Mouse (Mus musculus) liver (tissue): ENCODE data around the gene Cyb5b.

Experiments used
- DNase-seq: peaks from one replicate; pipeline ENCODE4 v3.0.0-alpha.2; 2020; ENCODE audit warnings: mixed read lengths

Cyb5b gene

DNA sequence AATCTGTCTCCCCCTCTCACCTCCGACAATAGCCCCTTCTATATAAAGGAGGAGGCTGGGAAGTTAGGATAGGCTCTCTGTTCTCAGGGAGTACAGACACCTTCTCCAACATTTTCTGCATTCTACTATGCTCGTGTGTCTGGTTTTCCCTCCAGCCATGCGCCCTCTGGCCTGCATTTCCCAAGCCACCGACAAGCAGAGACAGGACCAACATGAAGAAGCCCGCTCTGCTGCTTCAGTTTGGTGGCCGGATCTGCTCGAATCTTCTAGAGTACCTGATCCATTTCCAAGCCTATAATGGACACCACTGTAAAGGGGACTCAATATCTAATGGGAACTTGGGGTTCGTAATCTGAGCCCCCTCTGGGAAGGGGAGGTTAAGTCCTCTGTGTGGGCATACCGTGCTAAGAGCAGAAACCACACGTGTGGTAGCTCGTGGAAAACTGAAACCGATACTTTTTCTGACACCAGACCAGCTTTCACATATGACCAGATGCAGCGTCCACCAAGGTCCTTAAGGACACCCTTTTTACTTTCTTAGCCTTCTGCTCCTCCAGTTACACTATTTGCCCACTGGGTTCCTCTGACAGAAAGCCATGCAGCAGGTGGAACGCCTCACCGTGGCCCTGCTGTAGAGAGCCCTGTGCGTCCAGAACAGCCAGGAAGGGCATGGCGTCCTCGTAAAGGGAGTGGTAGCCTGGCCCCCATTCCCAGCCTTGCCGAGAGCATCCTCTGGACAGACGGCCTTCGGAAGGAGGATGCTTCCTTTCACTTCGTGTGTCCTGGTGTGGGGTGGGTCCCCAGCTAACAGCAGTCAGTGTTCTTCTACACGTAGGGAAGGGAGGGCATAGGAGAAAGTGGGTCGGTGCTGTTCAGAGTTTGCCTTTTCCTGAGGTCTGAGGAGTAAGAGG is 17.6 kb upstream of the Cyb5b start:
- no peak for DNase-seq

DNA sequence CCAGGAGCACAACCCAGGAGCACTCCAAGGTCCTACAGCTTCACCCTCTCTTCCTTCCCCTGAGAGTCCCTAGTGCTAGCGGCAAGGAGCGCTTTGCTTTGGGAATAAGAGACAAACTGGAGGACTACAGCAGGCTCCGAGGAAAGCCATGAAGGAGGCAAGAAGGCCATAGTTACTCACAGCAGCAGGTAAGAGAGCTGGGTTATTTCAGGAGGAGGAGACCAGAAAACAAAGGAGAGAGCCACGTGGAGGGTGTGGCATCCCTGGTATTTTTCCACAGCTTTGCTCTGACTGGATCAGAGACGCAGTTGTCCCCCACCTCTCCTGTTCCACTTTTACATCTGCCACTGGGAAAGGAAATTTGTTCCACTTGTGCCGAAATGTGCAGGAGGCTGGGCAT is 16.6 kb upstream of the Cyb5b start:
- DNase-seq = no peak

DNA sequence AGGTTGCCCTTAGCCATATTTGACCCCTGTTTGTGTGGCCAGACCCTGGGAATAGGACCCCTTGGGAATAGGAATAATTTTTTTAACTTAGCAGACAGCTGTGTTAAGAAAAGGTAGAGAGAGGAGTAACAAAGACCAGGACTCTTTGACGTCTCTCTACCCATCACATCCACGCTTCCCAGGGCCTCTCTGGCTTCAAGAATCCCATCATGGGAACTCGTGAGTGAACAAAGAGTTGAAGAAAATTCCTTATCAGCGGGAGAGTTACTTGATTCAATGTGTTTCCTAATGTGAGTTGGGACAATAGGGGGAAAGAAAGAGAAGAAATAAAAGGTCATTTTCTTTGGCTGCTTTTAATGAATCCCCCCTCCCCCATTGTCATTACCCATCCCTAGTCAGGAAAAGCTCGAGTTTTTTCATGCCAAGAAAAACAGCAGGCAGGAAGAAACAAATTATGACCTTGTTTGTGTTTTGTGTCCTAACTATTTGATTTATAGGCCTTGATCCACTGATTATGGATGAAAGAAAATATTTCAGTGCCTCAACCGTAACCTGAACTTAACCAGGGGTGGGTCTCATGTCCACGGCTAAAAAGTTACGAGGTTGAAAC is 14.3 kb upstream of the Cyb5b start:
- no peak for DNase-seq

DNA sequence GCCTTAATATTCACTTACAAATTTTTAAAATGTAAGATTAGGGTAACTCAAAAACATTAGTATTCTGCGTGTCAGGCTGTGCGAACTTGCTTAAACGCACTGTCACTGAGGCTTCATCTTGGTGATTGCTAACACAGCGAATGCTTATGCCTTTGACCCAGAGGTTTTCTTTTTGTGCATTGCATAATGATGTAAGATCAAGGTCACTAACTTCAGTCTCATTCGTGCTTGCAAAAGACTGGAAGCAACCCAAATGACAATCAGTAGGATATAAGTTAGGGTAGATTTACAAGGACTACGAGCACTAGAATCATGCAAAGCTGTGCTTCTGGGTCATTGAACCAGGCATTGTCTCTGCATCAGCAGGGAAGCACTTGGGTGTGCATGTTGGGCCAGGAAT is 12.8 kb upstream of the Cyb5b start:
- no peak for DNase-seq

DNA sequence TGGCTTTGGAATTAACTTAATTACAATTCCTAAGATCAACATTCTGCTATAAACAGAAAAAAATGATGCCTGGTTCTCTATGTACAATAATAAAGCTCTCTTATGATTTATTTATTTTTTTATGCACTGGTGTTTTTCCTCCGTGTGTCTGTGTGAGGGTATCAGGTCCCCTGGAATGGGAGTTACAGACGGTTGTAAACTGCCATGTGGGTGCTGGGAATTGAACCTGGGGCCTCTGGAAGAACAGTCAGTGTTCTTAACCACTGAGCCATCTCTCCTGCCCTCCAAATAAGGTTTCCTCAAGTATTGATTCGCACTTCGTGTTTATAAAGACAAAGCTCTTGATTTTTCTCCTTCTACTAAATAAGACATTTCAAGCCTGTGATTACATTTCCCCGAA is 12.1 kb upstream of the Cyb5b start:
- no peak for DNase-seq

DNA sequence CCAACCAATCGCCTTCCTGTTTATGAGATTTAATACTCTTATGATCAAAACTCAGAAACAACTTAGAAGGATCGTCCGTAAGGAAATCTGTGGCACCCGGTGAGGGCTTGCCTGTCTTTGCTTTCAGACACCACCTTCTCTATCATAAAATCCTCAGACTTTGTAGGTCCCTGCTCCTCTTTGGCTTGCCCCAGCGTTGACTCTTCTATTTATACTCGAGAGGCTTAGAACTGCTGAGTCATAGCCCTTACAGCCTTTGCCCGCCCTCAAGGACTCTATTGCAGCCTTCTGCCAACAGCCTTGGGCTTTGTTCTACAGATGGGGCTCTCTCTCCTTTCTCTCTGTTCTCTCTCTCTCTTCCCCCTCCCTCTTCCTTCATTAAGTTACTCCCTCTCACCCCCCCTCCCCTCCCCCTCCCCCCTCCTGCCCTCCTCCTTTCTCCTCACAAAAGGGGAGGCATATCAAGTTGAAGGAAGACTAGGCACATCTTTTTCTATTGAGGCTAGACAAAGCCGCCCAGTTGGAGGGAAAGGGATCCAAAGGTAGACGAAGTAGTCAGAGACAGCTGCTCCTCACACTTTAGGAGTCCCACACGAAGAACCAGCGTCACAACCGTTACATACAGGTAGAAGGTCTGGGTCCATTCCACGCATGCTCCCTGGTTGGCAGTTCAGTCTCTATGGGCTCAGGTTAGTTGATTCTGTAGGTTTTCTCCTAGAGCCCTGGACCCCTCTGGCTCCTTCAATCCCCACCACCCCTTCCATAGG is 10.6 kb upstream of the Cyb5b start:
- peak; percentile 75 for DNase-seq

DNA sequence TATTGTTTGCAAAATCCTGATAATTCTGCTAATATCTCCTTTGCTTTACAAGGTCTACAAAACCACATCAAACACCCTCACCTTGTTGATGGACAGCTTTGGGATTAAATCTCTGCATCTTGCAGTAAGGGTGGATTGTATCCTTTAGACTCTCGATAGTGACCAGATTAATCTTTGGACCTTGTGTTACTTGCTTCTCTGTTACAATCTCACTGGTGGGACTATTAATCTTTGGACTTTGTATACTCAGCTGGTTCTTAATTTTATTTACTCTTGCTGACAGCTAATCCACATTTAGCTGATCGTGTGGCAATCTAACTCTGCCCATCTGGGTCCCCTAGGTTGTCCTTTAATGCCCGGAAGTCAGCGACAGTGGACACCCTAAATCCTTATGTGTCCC is 7.9 kb upstream of the Cyb5b start:
- no peak for DNase-seq

DNA sequence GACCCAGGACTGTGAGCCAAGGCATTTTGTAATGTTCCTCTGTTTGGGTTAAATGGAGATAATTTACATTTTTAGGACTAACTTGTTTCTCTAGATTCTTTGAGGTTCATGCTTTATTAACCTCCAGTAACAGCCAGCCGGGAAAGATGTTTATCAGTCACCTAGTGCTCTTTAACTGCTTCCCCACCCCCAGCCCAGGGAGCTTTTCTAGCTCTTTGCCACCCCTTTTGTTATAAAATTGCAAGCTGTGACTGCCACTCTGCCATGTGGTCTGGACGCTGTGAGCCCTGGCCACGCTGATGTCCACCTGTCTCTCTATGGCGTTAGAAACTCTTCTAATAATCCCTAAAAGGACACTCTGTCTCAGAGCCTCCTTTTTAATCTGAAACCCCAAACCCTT is 6.9 kb upstream of the Cyb5b start:
- no peak for DNase-seq

DNA sequence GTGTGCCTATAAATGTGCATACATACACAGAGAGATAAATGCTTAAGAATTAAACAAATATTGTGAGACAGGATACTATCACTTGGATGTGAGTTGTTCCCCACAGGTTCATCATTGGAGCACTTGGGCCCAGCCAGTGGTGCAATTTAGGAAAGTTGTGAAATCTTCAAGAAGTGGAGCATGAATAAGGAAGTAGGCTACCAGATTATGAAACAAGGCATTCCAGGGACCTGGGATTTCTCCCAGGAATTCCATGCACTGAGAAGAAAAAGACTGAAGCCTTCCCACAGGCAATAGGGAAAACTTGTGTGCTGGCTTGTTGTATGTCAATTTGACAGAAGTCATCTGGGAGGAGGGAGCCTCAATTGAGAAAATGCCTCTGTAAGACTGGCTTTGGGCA is 4.3 kb upstream of the Cyb5b start:
- no peak for DNase-seq

DNA sequence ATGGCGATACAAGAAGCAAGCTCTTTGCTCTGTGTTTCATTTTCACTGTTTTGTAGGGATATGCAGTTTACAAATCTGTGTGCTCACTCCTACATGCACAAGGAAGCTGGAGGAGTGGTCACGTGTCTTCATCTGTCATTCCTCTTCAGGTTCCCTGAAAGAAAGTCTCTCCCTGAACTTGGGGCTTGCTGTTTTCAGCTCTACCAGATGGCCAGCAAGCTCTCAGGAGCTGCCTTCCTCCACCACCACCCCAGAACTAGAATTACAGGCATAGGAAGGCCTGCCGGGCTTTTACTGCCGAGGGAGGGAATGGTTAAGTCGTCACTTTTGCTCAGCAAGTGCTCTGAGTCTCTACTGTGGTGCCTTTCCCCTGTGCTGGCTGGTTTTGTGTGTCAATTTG is 1.6 kb upstream of the Cyb5b start:
- DNase-seq = no peak

DNA sequence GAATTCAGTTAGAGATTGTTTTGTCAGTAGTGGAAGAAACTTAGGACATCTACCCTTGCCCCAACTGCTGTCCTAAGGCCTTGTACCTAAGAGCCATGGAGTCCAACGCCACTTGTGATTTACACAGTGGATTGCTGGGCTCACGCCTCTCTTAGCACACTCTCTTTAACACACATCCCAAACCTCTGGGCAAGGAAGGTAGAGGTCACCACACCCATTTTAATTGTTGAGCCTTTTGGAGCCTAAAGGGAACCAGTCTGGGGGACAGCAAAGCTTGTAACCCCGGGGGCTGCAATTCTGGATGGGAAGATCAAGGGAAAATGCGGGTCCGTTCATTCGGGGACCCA is 410 bp upstream of the Cyb5b start:
- DNase-seq = no peak

DNA sequence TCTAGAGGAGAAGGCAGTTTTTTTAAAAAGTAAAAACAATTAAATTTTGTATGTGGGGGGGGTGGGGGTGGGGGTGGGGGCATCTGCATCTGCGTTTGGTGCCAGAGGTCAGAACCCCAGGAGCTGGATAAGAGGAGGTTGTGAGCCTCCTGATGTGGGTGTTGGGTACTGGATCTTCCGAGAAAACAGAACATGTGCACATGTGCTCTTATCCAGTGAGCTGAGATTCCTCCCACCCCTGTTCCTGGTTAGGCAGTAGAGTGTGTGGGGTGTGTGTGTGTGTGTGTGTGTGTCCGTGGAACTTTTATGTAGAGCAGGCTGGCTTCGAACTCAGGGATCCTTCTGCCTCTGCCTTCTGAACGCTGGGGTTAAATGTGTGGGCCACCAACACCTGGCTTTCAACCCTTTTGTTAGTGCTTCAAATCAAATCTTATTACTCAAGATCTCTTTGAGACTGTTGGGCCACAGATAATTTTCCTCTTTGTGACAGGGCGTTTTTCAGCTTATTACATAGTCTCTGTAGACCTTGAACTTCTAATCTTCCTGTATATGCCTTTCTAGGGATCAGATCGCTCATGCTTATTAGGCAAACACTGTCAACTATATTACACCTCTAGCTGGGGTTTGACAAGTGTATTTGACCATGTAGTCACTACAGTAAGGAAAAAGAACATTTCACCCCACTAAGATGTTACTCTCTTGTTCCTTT is 926 bp downstream of the Cyb5b start:
- DNase-seq = no peak

DNA sequence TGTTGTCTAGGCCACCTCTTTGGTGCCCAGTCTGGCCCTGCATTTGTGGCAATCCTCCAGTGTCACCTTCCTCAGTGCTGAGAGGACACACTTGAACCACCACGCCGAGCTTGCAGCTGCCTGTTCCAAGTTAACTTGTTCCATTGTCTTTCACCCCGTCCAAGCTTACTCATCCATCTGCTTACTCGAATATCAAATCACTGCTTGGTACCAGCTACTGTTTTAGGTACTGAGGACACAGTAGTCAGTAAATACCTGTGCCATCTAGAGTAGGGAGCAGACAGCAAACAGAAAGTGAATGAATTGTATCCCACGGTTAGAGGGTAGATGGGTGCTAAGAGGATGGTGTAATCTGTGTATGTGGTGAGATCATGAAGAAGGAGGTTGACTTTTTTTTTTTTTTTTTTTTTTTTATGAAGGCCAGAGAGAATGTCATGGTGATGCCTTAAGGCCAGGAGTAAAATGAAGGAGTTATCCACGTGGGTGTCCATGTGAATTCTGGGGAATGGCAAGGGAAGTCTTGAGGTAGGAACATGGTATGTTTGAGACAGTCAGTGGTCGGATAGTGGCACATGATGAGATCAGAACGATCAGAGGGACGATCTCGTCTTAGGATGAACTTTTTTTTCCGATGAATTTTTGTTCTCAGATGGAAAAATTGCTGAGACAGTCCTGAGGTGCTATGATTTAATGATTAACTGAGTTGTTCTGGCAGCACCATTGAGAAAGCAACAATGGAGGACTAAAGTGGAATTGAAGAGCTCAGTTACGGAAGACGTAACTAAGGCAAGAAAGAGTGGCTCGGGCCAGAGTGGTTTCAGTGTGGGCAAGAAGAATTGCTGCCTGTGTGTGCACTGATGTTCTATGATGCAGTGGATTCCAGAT is 3.1 kb downstream of the Cyb5b start:
- DNase-seq = no peak

DNA sequence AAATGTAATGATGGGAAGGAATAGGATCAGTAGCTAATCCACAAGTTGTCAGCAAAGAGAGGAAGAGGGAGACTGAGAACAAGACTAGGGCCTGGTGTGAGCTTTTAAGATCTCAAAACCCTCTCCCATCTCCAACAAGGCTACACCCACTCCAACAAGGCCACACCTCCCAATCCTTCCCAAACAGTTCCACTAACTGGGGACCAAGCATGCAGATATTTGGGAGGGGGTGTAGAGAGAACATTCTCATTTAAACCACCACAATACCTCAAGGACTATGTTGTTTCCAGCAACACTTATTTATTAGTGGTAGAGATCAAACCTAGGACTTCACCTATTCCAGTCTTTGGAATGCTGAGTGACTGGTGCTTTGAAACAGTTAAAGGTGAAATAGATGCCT is 6.4 kb downstream of the Cyb5b start:
- DNase-seq = no peak

DNA sequence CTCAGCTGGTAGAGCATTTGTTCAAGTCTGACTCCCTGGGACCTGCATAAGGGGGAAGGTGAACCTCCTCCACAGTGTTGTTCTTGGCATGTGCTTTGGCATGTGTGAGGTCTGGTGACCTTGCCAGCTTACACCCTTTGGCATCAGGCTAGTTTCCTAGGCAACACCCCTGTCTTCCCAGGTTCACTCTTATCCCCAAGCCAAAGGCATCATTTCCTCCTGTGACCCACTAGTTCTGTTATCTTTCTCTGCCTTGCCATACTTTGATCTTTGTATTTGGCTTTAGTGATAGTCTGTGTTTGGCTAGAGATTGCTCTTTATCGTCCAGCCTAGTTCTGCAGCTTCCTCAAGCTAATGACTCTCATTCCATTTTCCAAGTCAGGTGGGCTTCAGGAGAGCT is 7.4 kb downstream of the Cyb5b start:
- no peak for DNase-seq

DNA sequence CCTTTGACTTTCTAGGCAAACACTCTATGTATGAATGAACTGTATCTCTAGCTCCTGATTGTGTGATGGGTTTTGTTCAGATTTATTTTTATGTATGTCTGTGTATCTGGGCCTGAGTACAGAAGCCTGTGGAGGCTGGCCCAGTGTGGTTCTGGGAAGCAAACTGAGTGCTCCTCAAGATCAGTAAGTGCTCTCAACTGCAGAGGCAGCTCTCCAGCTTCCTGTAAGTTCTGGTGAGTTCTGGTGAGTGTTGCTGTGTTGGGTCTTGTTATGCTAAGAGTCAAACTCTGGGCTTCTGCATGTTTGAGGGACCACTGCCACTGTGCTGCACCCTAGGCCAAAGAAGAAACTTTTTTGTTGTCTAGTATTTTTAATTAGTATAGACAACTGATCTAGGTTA is 8.4 kb downstream of the Cyb5b start:
- no peak for DNase-seq

DNA sequence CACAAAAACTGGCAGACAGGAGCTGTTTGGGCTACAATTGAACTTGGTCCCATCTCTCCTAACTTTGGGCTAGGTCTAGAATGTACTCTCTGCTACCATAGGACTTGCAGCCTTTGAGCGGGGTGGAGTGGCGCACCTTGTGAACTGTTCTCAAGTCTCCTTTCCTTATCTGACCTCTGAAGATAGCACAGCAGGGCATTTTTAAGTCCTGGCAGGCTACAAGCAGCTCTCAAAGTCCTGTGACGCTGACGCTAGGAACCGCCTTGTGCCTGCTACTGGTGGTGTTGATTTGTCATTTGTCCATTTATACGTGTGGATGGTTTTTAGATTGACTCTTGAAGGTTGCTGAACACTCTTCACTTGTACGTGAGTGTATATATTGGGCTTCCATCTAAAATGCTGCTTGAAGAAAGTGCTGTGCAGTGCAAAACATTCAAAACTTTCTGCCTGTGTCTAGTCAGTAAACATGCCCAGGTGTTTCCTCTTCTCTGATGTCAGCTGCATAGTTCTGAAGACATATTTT is 13.9 kb downstream of the Cyb5b start:
- DNase-seq = no peak

DNA sequence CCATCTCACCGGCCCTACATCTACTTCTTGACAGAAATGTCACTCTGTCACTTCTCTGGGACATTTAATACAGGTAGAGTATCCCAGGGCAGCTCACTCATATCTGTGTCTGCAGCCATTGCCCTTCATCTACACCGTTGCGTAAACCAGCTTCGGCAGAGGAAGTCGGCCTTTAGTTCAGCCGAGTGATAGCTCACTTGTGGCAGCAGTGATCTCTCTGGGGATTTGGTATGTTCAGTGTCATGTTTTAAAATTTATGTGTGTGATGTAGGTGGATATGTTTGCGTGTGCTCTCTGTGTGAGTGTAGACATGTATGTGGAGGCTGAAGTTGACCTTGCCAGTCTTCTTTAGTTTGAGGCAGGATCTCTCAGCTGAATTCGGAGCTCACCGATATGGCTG is 15.3 kb downstream of the Cyb5b start:
- no peak for DNase-seq

DNA sequence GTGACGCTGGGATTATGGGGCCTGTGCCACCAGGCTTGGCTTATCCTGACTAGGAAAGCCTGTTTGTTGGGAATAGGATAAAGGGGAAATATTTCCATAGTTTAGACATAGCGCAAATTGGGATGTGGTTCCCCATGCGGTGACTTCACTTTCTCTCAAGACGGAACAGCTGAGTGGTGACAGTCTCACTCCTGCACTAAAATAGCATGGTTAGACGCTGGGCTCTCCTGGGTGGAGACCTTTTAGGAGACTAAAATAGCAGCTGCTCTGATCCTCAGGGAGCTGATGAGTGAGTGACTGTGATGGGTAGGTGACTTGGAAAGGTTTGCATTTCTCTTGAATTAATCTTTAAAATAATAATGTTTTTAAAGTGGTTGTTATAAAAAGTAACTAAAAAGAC is 17.4 kb downstream of the Cyb5b start:
- no peak for DNase-seq

DNA sequence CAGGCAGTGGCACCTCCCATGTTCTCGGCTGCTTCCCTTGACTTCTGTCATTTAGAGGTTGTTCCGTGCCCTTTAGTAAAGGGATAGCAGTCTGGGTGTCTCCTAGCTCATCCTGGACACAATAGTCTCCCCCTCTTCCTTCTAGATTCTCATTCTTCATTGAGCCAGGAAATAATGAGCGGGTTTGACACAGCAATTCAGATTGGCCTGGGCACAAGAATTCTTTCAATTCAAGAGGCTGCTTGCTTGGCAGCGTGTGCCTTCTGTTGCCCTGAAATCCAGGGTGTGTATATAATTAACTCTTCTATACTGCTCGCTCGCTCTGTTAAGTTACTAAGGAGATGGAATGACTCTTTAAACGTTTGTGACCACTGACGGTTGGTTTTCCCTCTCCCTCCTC is 21.7 kb downstream of the Cyb5b start:
- DNase-seq = no peak

DNA sequence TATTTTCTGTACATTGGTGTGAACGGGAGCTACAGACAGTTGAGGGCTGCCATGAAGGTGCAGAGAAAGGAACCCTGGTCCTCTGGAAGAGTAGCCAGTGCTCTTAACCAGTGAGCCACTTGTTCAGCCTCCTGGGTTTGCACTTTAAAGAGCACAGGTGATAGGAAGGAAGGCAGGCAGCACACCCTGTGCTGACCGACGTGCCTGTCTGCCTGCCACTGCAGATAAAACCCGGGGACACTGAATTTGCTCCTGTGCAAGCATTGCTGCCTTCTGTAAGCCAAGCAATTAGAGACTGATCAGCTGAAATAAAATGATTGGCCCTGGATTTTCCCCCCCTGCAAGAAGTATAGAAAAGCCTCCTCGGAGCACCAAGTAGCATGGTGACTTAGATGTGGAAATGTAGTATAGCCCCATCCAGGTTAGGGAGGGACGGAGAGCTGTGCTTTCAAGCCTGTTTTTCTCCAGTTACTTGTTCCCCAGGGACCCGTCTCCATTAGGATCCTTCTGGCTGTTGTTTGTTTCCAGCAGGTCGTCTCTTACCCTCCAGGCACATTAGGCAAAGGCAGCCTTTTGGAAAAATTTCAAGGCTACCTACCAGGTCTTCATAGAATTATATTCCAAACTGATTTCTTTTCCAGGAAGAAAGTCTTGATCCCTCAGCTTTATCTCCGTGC is 22.7 kb downstream of the Cyb5b start:
- DNase-seq = no peak

DNA sequence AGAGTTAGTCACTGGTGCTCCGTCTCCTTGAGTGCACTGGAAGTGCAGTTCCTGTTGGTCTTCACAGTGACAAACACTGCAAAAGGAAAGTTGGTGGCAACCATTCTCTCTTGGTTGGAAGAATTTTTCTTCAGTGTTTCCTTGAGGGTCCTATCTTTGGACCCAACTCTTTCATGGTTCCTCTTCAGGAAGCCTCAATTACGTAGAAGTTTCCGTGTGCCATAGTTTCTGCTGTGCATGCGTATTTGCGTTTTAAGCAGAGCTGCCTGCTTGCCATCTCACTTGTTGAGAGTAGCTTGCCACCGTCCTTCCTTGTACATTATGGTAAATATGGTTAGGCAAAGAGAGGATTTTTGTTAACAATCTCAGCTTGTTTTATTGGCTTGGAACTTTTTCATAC is 30.7 kb downstream of the Cyb5b start:
- DNase-seq = no peak
